Mouse (Mus musculus): ENCODE data around the gene Ephb2. TPM values are rescaled to one million over a fixed set of nuclear protein-coding genes. Genes with fewer than 3 reads are reported as not detected.

Gene Ephb2
- polyA plus RNA-seq, 1 experiment from 2014 or later = 13.1 TPM

- no peak for ATAC-seq
Measured at GRCm38 (mm10) chr4:136657914-136658313, 177.9 kb downstream of the Ephb2 start.

GRCm38 (mm10) chr4:136653692-136654234 is 182.0 kb downstream of the Ephb2 start:
- peaks cover 21% of the 10 kb centered on the region for H3K4me1 ChIP-seq (replicated peaks; ENCODE audit: control insufficient read depth, insufficient read depth, low read length)
- H3K36me3 ChIP-seq (ENCODE audit: control insufficient read depth, insufficient read depth) = peaks cover 27% of the 10 kb centered on the region
- no peak overlapping the region for H3K4me3 ChIP-seq (replicated peaks; ENCODE audit: low read length)
- no peak overlapping the region for H3K4me2 ChIP-seq (ENCODE audit: low read length)
- no peaks in the 10 kb centered on the region for H3K27me3 ChIP-seq (replicated peaks; ENCODE audit: control insufficient read depth, insufficient read depth, low read length)
- no peak for ATAC-seq
- no peak overlapping the region for H3K9ac ChIP-seq (replicated peaks; ENCODE audit: low read depth, low read length)
- H3K9me3 ChIP-seq (ENCODE audit: control insufficient read depth, low read length) = no peaks in the 10 kb centered on the region
- WGBS = 90% methylated on average over 10 of the region's 10 CpGs
- no peak overlapping the region for H3K27ac ChIP-seq (ENCODE audit: low read length)

More at GRCm38 (mm10) chr4:136657914-136658313, 177.9 kb downstream of the Ephb2 start:
- Histone ChIP-seq H3K36me3 (ENCODE audit: control insufficient read depth, insufficient read depth) (peaks cover 48% of the 10 kb centered on the region), H3K9ac (replicated peaks; ENCODE audit: low read depth, low read length) (no peak overlapping the region), H3K27ac (ENCODE audit: low read length) (no peak overlapping the region), H3K27me3 (replicated peaks; ENCODE audit: control insufficient read depth, insufficient read depth, low read length) (no peaks in the 10 kb centered on the region), H3K9me3 (ENCODE audit: control insufficient read depth, low read length) (no peaks in the 10 kb centered on the region), H3K4me1 (replicated peaks; ENCODE audit: control insufficient read depth, insufficient read depth, low read length) (peaks cover 4% of the 10 kb centered on the region), H3K4me2 (ENCODE audit: low read length) (no peak overlapping the region), H3K4me3 (replicated peaks; ENCODE audit: low read length) (no peak overlapping the region)
- 81% methylated on average over 3 of the region's 3 CpGs for WGBS

GRCm38 (mm10) chr4:136653019-136653418 is 182.8 kb downstream of the Ephb2 start:
- Histone ChIP-seq H3K9me3 (ENCODE audit: control insufficient read depth, low read length) (no peaks in the 10 kb centered on the region), H3K27me3 (replicated peaks; ENCODE audit: control insufficient read depth, insufficient read depth, low read length) (no peaks in the 10 kb centered on the region), H3K4me3 (replicated peaks; ENCODE audit: low read length) (no peak overlapping the region), H3K4me2 (ENCODE audit: low read length) (no peak overlapping the region), H3K4me1 (replicated peaks; ENCODE audit: control insufficient read depth, insufficient read depth, low read length) (peaks cover 21% of the 10 kb centered on the region), H3K9ac (replicated peaks; ENCODE audit: low read depth, low read length) (no peak overlapping the region), H3K27ac (ENCODE audit: low read length) (peak overlapping the region; percentile 75), H3K36me3 (ENCODE audit: control insufficient read depth, insufficient read depth) (peaks cover 25% of the 10 kb centered on the region; the same call in 1 of the 2 replicates)
- ATAC-seq = no peak
- WGBS = 62% methylated on average over 6 of the region's 6 CpGs

- H3K36me3 ChIP-seq (ENCODE audit: control insufficient read depth, insufficient read depth) = peaks cover 23% of the 10 kb centered on the region; the same call in 1 of the 2 replicates
- no peaks in the 10 kb centered on the region for H3K9me3 ChIP-seq (ENCODE audit: control insufficient read depth, low read length)
- WGBS = 62% methylated on average over 11 of the region's 11 CpGs
- ATAC-seq = no peak
- H3K27me3 ChIP-seq (replicated peaks; ENCODE audit: control insufficient read depth, insufficient read depth, low read length) = no peaks in the 10 kb centered on the region
- no peak overlapping the region for H3K4me3 ChIP-seq (replicated peaks; ENCODE audit: low read length)
- peak overlapping the region; percentile 18; the same call in 1 of the 2 replicates for H3K9ac ChIP-seq (replicated peaks; ENCODE audit: low read depth, low read length)
- peak overlapping the region; percentile 75 for H3K27ac ChIP-seq (ENCODE audit: low read length)
- H3K4me2 ChIP-seq (ENCODE audit: low read length) = no peak overlapping the region
- H3K4me1 ChIP-seq (replicated peaks; ENCODE audit: control insufficient read depth, insufficient read depth, low read length) = peaks cover 21% of the 10 kb centered on the region
Measured at GRCm38 (mm10) chr4:136652528-136652910, 183.3 kb downstream of the Ephb2 start.

- Histone ChIP-seq H3K4me2 (ENCODE audit: low read length) (no peak overlapping the region), H3K4me1 (replicated peaks; ENCODE audit: control insufficient read depth, insufficient read depth, low read length) (peaks cover 21% of the 10 kb centered on the region), H3K27ac (ENCODE audit: low read length) (peak overlapping the region; percentile 75), H3K27me3 (replicated peaks; ENCODE audit: control insufficient read depth, insufficient read depth, low read length) (no peaks in the 10 kb centered on the region), H3K36me3 (ENCODE audit: control insufficient read depth, insufficient read depth) (peaks cover 22% of the 10 kb centered on the region; the same call in 1 of the 2 replicates), H3K4me3 (replicated peaks; ENCODE audit: low read length) (no peak overlapping the region), H3K9me3 (ENCODE audit: control insufficient read depth, low read length) (no peaks in the 10 kb centered on the region), H3K9ac (replicated peaks; ENCODE audit: low read depth, low read length) (no peak overlapping the region)
- peak; percentile 75 for ATAC-seq
- WGBS = 36% methylated on average over 13 of the region's 13 CpGs
Measured at GRCm38 (mm10) chr4:136651882-136652527, 183.8 kb downstream of the Ephb2 start.

- Histone ChIP-seq H3K27ac (ENCODE audit: low read length) (peak overlapping the region; percentile 75; the same call in 1 of the 2 replicates), H3K9me3 (ENCODE audit: control insufficient read depth, low read length) (no peaks in the 10 kb centered on the region), H3K4me2 (ENCODE audit: low read length) (no peak overlapping the region), H3K9ac (replicated peaks; ENCODE audit: low read depth, low read length) (no peak overlapping the region), H3K4me3 (replicated peaks; ENCODE audit: low read length) (no peak overlapping the region), H3K4me1 (replicated peaks; ENCODE audit: control insufficient read depth, insufficient read depth, low read length) (peaks cover 21% of the 10 kb centered on the region), H3K27me3 (replicated peaks; ENCODE audit: control insufficient read depth, insufficient read depth, low read length) (no peaks in the 10 kb centered on the region), H3K36me3 (ENCODE audit: control insufficient read depth, insufficient read depth) (peaks cover 15% of the 10 kb centered on the region; the same call in 1 of the 2 replicates)
- 0 out of 2 replicates have a peak, but pooled peaks have one; percentile 18 for ATAC-seq
- 67% methylated on average over 3 of the region's 3 CpGs for WGBS
Measured at GRCm38 (mm10) chr4:136651357-136651811, 184.4 kb downstream of the Ephb2 start.

- H3K9ac ChIP-seq (replicated peaks; ENCODE audit: low read depth, low read length) = no peak overlapping the region
- H3K36me3 ChIP-seq (ENCODE audit: control insufficient read depth, insufficient read depth) = peaks cover 8% of the 10 kb centered on the region; the same call in 1 of the 2 replicates
- no peak overlapping the region for H3K27ac ChIP-seq (ENCODE audit: low read length)
- H3K4me3 ChIP-seq (replicated peaks; ENCODE audit: low read length) = no peak overlapping the region
- H3K9me3 ChIP-seq (ENCODE audit: control insufficient read depth, low read length) = no peaks in the 10 kb centered on the region
- no peaks in the 10 kb centered on the region for H3K27me3 ChIP-seq (replicated peaks; ENCODE audit: control insufficient read depth, insufficient read depth, low read length)
- peaks cover 21% of the 10 kb centered on the region for H3K4me1 ChIP-seq (replicated peaks; ENCODE audit: control insufficient read depth, insufficient read depth, low read length)
- 85% methylated on average over 8 of the region's 8 CpGs for WGBS
- no peak overlapping the region for H3K4me2 ChIP-seq (ENCODE audit: low read length)
- no peak for ATAC-seq
Measured at GRCm38 (mm10) chr4:136650261-136650660, 185.5 kb downstream of the Ephb2 start.

- Histone ChIP-seq H3K9ac (replicated peaks; ENCODE audit: low read depth, low read length) (0 out of 2 replicates have a peak overlapping the region, but pooled peaks have one; percentile 1), H3K4me3 (replicated peaks; ENCODE audit: low read length) (no peak overlapping the region), H3K36me3 (ENCODE audit: control insufficient read depth, insufficient read depth) (peaks cover 4% of the 10 kb centered on the region; the same call in 1 of the 2 replicates), H3K9me3 (ENCODE audit: control insufficient read depth, low read length) (no peaks in the 10 kb centered on the region), H3K4me2 (ENCODE audit: low read length) (no peak overlapping the region), H3K27me3 (replicated peaks; ENCODE audit: control insufficient read depth, insufficient read depth, low read length) (no peaks in the 10 kb centered on the region), H3K4me1 (replicated peaks; ENCODE audit: control insufficient read depth, insufficient read depth, low read length) (peaks cover 21% of the 10 kb centered on the region), H3K27ac (ENCODE audit: low read length) (no peak overlapping the region)
- 37% methylated on average over 13 of the region's 13 CpGs for WGBS
- ATAC-seq = no peak
Measured at GRCm38 (mm10) chr4:136649480-136650196, 186.2 kb downstream of the Ephb2 start.

- Histone ChIP-seq H3K9ac (replicated peaks; ENCODE audit: low read depth, low read length) (0 out of 2 replicates have a peak overlapping the region, but pooled peaks have one; percentile 1), H3K4me1 (replicated peaks; ENCODE audit: control insufficient read depth, insufficient read depth, low read length) (peaks cover 21% of the 10 kb centered on the region), H3K4me2 (ENCODE audit: low read length) (no peak overlapping the region), H3K4me3 (replicated peaks; ENCODE audit: low read length) (no peak overlapping the region), H3K36me3 (ENCODE audit: control insufficient read depth, insufficient read depth) (peaks cover 3% of the 10 kb centered on the region; the same call in 1 of the 2 replicates), H3K9me3 (ENCODE audit: control insufficient read depth, low read length) (no peaks in the 10 kb centered on the region), H3K27ac (ENCODE audit: low read length) (no peak overlapping the region), H3K27me3 (replicated peaks; ENCODE audit: control insufficient read depth, insufficient read depth, low read length) (no peaks in the 10 kb centered on the region)
- ATAC-seq = 0 out of 2 replicates have a peak, but pooled peaks have one; percentile 7
- WGBS = 16% methylated on average over 11 of the region's 11 CpGs
Measured at GRCm38 (mm10) chr4:136648922-136649479, 186.8 kb downstream of the Ephb2 start.
